Mouse (Mus musculus): ENCODE results near the gene Antxr2. TPM values are rescaled to one million over a fixed set of nuclear protein-coding genes. Genes with fewer than 3 reads are reported as not detected.
A peak's percentile ranks its signal among the peaks of the same experiment; 100 is the strongest.

Antxr2 gene
- total and polyA plus RNA-seq, 3 experiments, result 4.3 to 5.0 TPM; not detected in 1

- DNase-seq (ENCODE audit: low read depth, low spot score), result no peak
- TF ChIP-seq E2F4 (IDR thresholded peaks at IDR 0.05; ENCODE audit: borderline replicate concordance, low read depth, low read length) (no peak), POLR2AphosphoS2 (IDR thresholded peaks at IDR 0.05; ENCODE audit: low read length) (no peak)
- Histone ChIP-seq H3K27me3 (ENCODE audit: control insufficient read depth in 1 of 2, insufficient read depth in 2 of 2, low read length in 2 of 2) (no peaks in the 10 kb centered on the region), H3K79me2 (ENCODE audit: control insufficient read depth, insufficient read depth, low read length, poor library complexity) (no peaks in the 10 kb centered on the region), H3K27ac (ENCODE audit: control insufficient read depth, low read depth, low read length) (no peak overlapping the region), H3K9ac (ENCODE audit: control insufficient read depth, low read depth, low read length, poor library complexity, severe bottlenecking) (no peak overlapping the region), H3K4me1 (ENCODE audit: control insufficient read depth in 1 of 2, insufficient read depth in 2 of 2, low read length in 2 of 2) (no peaks in the 10 kb centered on the region), H3K4me3 (ENCODE audit: control insufficient read depth in 1 of 2, insufficient read depth in 1 of 2, low read depth in 2 of 2, low read length in 2 of 2) (no peak overlapping the region), H3K36me3 (ENCODE audit: control insufficient read depth in 1 of 2, insufficient read depth in 2 of 2, low read length in 2 of 2) (no peaks in the 10 kb centered on the region), H3K9me3 (replicated peaks; ENCODE audit: insufficient read depth, low read length) (no peaks in the 10 kb centered on the region)
Observed at GRCm38 (mm10) chr5:97881421-97881820, 149.4 kb downstream of the Antxr2 start.

GRCm38 (mm10) chr5:97880115-97880514, 150.7 kb downstream of the Antxr2 start:
- Histone ChIP-seq H3K79me2 (ENCODE audit: control insufficient read depth, insufficient read depth, low read length, poor library complexity) (no peaks in the 10 kb centered on the region), H3K4me1 (ENCODE audit: control insufficient read depth in 1 of 2, insufficient read depth in 2 of 2, low read length in 2 of 2) (no peaks in the 10 kb centered on the region), H3K27me3 (ENCODE audit: control insufficient read depth in 1 of 2, insufficient read depth in 2 of 2, low read length in 2 of 2) (no peaks in the 10 kb centered on the region), H3K36me3 (ENCODE audit: control insufficient read depth in 1 of 2, insufficient read depth in 2 of 2, low read length in 2 of 2) (no peaks in the 10 kb centered on the region), H3K27ac (ENCODE audit: control insufficient read depth, low read depth, low read length) (no peak overlapping the region), H3K4me3 (ENCODE audit: control insufficient read depth in 1 of 2, insufficient read depth in 1 of 2, low read depth in 2 of 2, low read length in 2 of 2) (no peak overlapping the region), H3K9me3 (replicated peaks; ENCODE audit: insufficient read depth, low read length) (no peaks in the 10 kb centered on the region), H3K9ac (ENCODE audit: control insufficient read depth, low read depth, low read length, poor library complexity, severe bottlenecking) (no peak overlapping the region)
- TF ChIP-seq RAD21 (IDR thresholded peaks at IDR 0.05; ENCODE audit: low read depth, low read length), result no peak
- 0 out of 2 replicates have a peak, but pooled peaks have one; percentile 17 for TF ChIP-seq ZNF384 (IDR thresholded peaks at IDR 0.05; ENCODE audit: low read depth, low read length)
- no peak for DNase-seq (ENCODE audit: low read depth, low spot score)

GRCm38 (mm10) chr5:97878871-97879270, 152.0 kb downstream of the Antxr2 start:
- no peaks in the 10 kb centered on the region for H3K4me1 ChIP-seq (ENCODE audit: control insufficient read depth in 1 of 2, insufficient read depth in 2 of 2, low read length in 2 of 2)
- no peaks in the 10 kb centered on the region for H3K36me3 ChIP-seq (ENCODE audit: control insufficient read depth in 1 of 2, insufficient read depth in 2 of 2, low read length in 2 of 2)
- H3K9me3 ChIP-seq (replicated peaks; ENCODE audit: insufficient read depth, low read length), result no peaks in the 10 kb centered on the region
- no peak overlapping the region for H3K27ac ChIP-seq (ENCODE audit: control insufficient read depth, low read depth, low read length)
- TF ChIP-seq RAD21 (IDR thresholded peaks at IDR 0.05; ENCODE audit: low read depth, low read length) (no peak), ZKSCAN1 (IDR thresholded peaks at IDR 0.05; ENCODE audit: low read depth, low read length) (no peak), POLR2AphosphoS5 (IDR thresholded peaks at IDR 0.05; ENCODE audit: borderline replicate concordance, low read depth, low read length) (no peak), CHD1 (IDR thresholded peaks at IDR 0.05; ENCODE audit: low read depth, low read length) (no peak), MYB (IDR thresholded peaks at IDR 0.05; ENCODE audit: low read depth, low read length) (no peak), ZNF384 (IDR thresholded peaks at IDR 0.05; ENCODE audit: low read depth, low read length) (no peak), NELFE (IDR thresholded peaks at IDR 0.05; ENCODE audit: low read depth, low read length) (no peak), USF2 (IDR thresholded peaks at IDR 0.05; ENCODE audit: borderline replicate concordance in 1 of 2, insufficient read depth in 1 of 2, low read depth in 1 of 2, low read length in 2 of 2) (no peak), HCFC1 (IDR thresholded peaks at IDR 0.05; ENCODE audit: low read depth, low read length) (no peak), E2F4 (IDR thresholded peaks at IDR 0.05; ENCODE audit: borderline replicate concordance, low read depth, low read length) (no peak), POLR2AphosphoS2 (IDR thresholded peaks at IDR 0.05; ENCODE audit: low read length) (no peak), MXI1 (IDR thresholded peaks at IDR 0.05; ENCODE audit: low read depth, low read length) (no peak), UBTF (IDR thresholded peaks at IDR 0.05; ENCODE audit: borderline replicate concordance, insufficient read depth, low read depth, low read length) (no peak), JUND (IDR thresholded peaks at IDR 0.05; ENCODE audit: low read depth, low read length) (no peak), ZMIZ1 (IDR thresholded peaks at IDR 0.05; ENCODE audit: low read depth, low read length) (no peak), TAL1 (IDR thresholded peaks at IDR 0.05; ENCODE audit: low read length) (no peak), USF1 (IDR thresholded peaks at IDR 0.05; ENCODE audit: low read depth, low read length) (no peak)
- H3K9ac ChIP-seq (ENCODE audit: control insufficient read depth, low read depth, low read length, poor library complexity, severe bottlenecking), result no peak overlapping the region
- no peaks in the 10 kb centered on the region for H3K27me3 ChIP-seq (ENCODE audit: control insufficient read depth in 1 of 2, insufficient read depth in 2 of 2, low read length in 2 of 2)
- no peak for DNase-seq (ENCODE audit: low read depth, low spot score)
- H3K4me3 ChIP-seq (ENCODE audit: control insufficient read depth in 1 of 2, insufficient read depth in 1 of 2, low read depth in 2 of 2, low read length in 2 of 2), result no peak overlapping the region
- no peaks in the 10 kb centered on the region for H3K79me2 ChIP-seq (ENCODE audit: control insufficient read depth, insufficient read depth, low read length, poor library complexity)
